10 mouse cellular contexts compared by ENCODE assay signal in genomic region chr12:111434164-111434744, GRCm38 (mm10). TPM values are rescaled to one million over a fixed set of nuclear protein-coding genes. Genes with fewer than 3 reads are reported as not detected.
DNase-seq lines count a peak whose midpoint lies in the region; ATAC-seq and TF ChIP-seq lines count a peak whose summit lies in the region.
"Had no signal": no experiment of that assay in that cellular context is flagged by ENCODE, and none has a peak within 500 bp of the region (broad histone marks: within the 10 kb centered on the region; RNA-seq: fewer than 3 reads in every experiment).

No protein-coding gene starts in this region.

- no peak for TF ChIP-seq CTCF in G1E (IDR thresholded peaks at IDR 0.05; ENCODE audit: low read depth, low read length)

- H3K4me3 ChIP-seq in heart, embryonic 16.5 days (ENCODE audit: low read length): no peak overlapping the region
- H3K4me3 ChIP-seq in G1E (ENCODE audit: low read depth, low read length): peak overlapping the region; percentile 60; the same call in 1 of the 2 replicates
- H3K4me3 ChIP-seq in forebrain, embryonic 12.5 days (replicated peaks): no peak overlapping the region
- peak overlapping the region; percentile 28 for H3K4me3 ChIP-seq in liver, embryonic 12.5 days
- H3K4me3 ChIP-seq: left cerebral cortex, adult 2 months; neural tube, embryonic 12.5 days had no signal

- 39% methylated on average over 7 of the region's 7 CpGs for WGBS in heart, embryonic 16.5 days
- 19% methylated on average over 7 of the region's 7 CpGs for WGBS in forebrain, embryonic 12.5 days
- WGBS in liver, embryonic 12.5 days (ENCODE audit: insufficient replicate concordance): 56% methylated on average over 7 of the region's 7 CpGs

- no peak overlapping the region for H3K9ac ChIP-seq in heart, embryonic 16.5 days (ENCODE audit: low read length)
- H3K9ac ChIP-seq in forebrain, embryonic 12.5 days: no peak overlapping the region
- H3K9ac ChIP-seq in liver, embryonic 12.5 days: peak overlapping the region; percentile 57
- H3K9ac ChIP-seq: neural tube, embryonic 12.5 days had no signal

- ATAC-seq in heart, embryonic 16.5 days (replicated peaks; ENCODE audit: extremely low read depth, insufficient read depth, low FRiP score): no peak
- no peak for ATAC-seq in G1E (ENCODE audit: extremely low read depth, insufficient number of reproducible peaks, low FRiP score, poor library complexity, severe bottlenecking)
- ATAC-seq in forebrain, embryonic 12.5 days (ENCODE audit: low FRiP score): no peak
- no peak for ATAC-seq in liver, embryonic 12.5 days

- H3K27ac ChIP-seq in heart, embryonic 16.5 days (ENCODE audit: low read length): peak overlapping the region; percentile 10
- 0 out of 2 replicates have a peak overlapping the region, but pooled peaks have one; percentile 46 for H3K27ac ChIP-seq in forebrain, embryonic 12.5 days
- peak overlapping the region; percentile 88 for H3K27ac ChIP-seq in liver, embryonic 12.5 days
- H3K27ac ChIP-seq: left cerebral cortex, adult 2 months; neural tube, embryonic 12.5 days had no signal

- intact Hi-C loops in gastrocnemius, postnatal 14 days (cut with DNase I; ENCODE audit: low total_unique reads): no loop called here

- peaks cover 27% of the 10 kb centered on the region for H3K27me3 ChIP-seq in heart, embryonic 16.5 days (ENCODE audit: control insufficient read depth, insufficient read depth, low read length)
- H3K27me3 ChIP-seq in G1E (ENCODE audit: insufficient read depth, low read length): peaks cover 5% of the 10 kb centered on the region; the same call in 1 of the 2 replicates
- H3K27me3 ChIP-seq in forebrain, embryonic 12.5 days: peaks cover 92% of the 10 kb centered on the region
- peaks cover 31% of the 10 kb centered on the region for H3K27me3 ChIP-seq in liver, embryonic 12.5 days (replicated peaks)

- H3K4me1 ChIP-seq in heart, embryonic 16.5 days (ENCODE audit: control insufficient read depth, insufficient read depth, low read length): peaks cover 36% of the 10 kb centered on the region
- peaks cover 100% of the 10 kb centered on the region for H3K4me1 ChIP-seq in G1E (ENCODE audit: insufficient read depth, low read depth, low read length)
- H3K4me1 ChIP-seq in forebrain, embryonic 12.5 days: peaks cover 18% of the 10 kb centered on the region
- peaks cover 100% of the 10 kb centered on the region for H3K4me1 ChIP-seq in liver, embryonic 12.5 days

- H3K36me3 ChIP-seq in heart, embryonic 16.5 days (ENCODE audit: control insufficient read depth, insufficient read depth): no peaks in the 10 kb centered on the region
- H3K36me3 ChIP-seq in G1E (replicated peaks): no peaks in the 10 kb centered on the region
- H3K36me3 ChIP-seq in forebrain, embryonic 12.5 days (replicated peaks): no peaks in the 10 kb centered on the region
- no peaks in the 10 kb centered on the region for H3K36me3 ChIP-seq in liver, embryonic 12.5 days
- H3K36me3 ChIP-seq: neural tube, embryonic 12.5 days had no signal

- DNase-seq in heart, postnatal 4 days: no peak
- DNase-seq in G1E (ENCODE audit: low spot score): no peak
- no peak for DNase-seq in yolk sac, embryonic 10.5 days (ENCODE audit: low spot score)
- DNase-seq in gastrocnemius, postnatal 14 days: no peak
- DNase-seq in frontal cortex, postnatal 14 days (ENCODE audit: low spot score in 2 of 2): no peak

- H3K9me3 ChIP-seq in heart, embryonic 16.5 days (replicated peaks; ENCODE audit: control insufficient read depth, low read length): no peaks in the 10 kb centered on the region
- H3K9me3 ChIP-seq in G1E (replicated peaks): peaks cover 4% of the 10 kb centered on the region; the same call in 1 of the 2 replicates
- H3K9me3 ChIP-seq in forebrain, embryonic 12.5 days: no peaks in the 10 kb centered on the region
- no peaks in the 10 kb centered on the region for H3K9me3 ChIP-seq in liver, embryonic 12.5 days (replicated peaks)
- H3K9me3 ChIP-seq: neural tube, embryonic 12.5 days had no signal

- H3K4me2 ChIP-seq in heart, embryonic 16.5 days (ENCODE audit: low read depth, low read length): no peak overlapping the region
- H3K4me2 ChIP-seq in forebrain, embryonic 12.5 days: no peak overlapping the region
- peak overlapping the region; percentile 63 for H3K4me2 ChIP-seq in liver, embryonic 12.5 days
- H3K4me2 ChIP-seq: neural tube, embryonic 12.5 days had no signal

RNA-seq across cellular contexts. Expression of gene Tnfaip2, which starts 8.0 kb away (rescaled TPM):
- polyA plus RNA-seq in heart, embryonic 16.5 days (2015; fragmentation: Nextera tagmentation; extraction: Ambion mirVana): 3.2 and 4.8 TPM in 2 replicates
- 10 to 100 TPM; 19.1 to 23.3 TPM for total RNA-seq in heart, postnatal 4 days (2021)
- 82.1 and 94.7 TPM in 2 replicates for total RNA-seq in G1E (2014; fragmentation: Nextera tagmentation)
- total RNA-seq in G1E (2017): 83.6 and 101 TPM in 2 replicates
- polyA plus RNA-seq in G1E (2012): 66.3 and 123 TPM in 2 replicates
- 1.5 and 2.2 TPM in 2 replicates for polyA plus RNA-seq in forebrain, embryonic 12.5 days (2016; fragmentation: Nextera tagmentation; extraction: Ambion mirVana)
- 88.6 and 94.9 TPM in 2 replicates for polyA plus RNA-seq in liver, embryonic 12.5 days (2016; fragmentation: Nextera tagmentation; extraction: Ambion mirVana)
- 10 to 100 TPM; 22.7 to 46.6 TPM for total RNA-seq in gastrocnemius, postnatal 14 days (2021)

RNA-seq across cellular contexts. Expression of gene Exoc3l4, which starts 17.4 kb away (rescaled TPM):
- 13.3 and 14.9 TPM in 2 replicates for polyA plus RNA-seq in heart, embryonic 16.5 days (2015; fragmentation: Nextera tagmentation; extraction: Ambion mirVana)
- total RNA-seq in heart, postnatal 4 days (2021): 1 to 10 TPM; 7.3 to 8.7 TPM
- total RNA-seq in G1E (2014; fragmentation: Nextera tagmentation) (not detected in 2 replicates), G1E (2017) (0.27 TPM in 1 of 2 replicates, not detected in the other)
- not detected in 2 replicates for polyA plus RNA-seq in G1E (2012)
- polyA plus RNA-seq in forebrain, embryonic 12.5 days (2016; fragmentation: Nextera tagmentation; extraction: Ambion mirVana): 1.4 and 3.3 TPM in 2 replicates
- polyA plus RNA-seq in liver, embryonic 12.5 days (2016; fragmentation: Nextera tagmentation; extraction: Ambion mirVana): 15.5 and 18.2 TPM in 2 replicates
- total RNA-seq in gastrocnemius, postnatal 14 days (2021): 10 to 100 TPM; 12.8 to 23.8 TPM

RNA-seq across cellular contexts. Expression of gene Lbhd2, which starts 27.6 kb away (rescaled TPM):
- polyA plus RNA-seq in heart, embryonic 16.5 days (2015; fragmentation: Nextera tagmentation; extraction: Ambion mirVana): 1.3 and 1.4 TPM in 2 replicates
- not detected for total RNA-seq in heart, postnatal 4 days (2021)
- total RNA-seq in G1E (2014; fragmentation: Nextera tagmentation): not detected in 2 replicates
- not detected in 2 replicates for total RNA-seq in G1E (2017)
- not detected in 2 replicates for polyA plus RNA-seq in G1E (2012)
- 0.51 and 0.63 TPM in 2 replicates for polyA plus RNA-seq in forebrain, embryonic 12.5 days (2016; fragmentation: Nextera tagmentation; extraction: Ambion mirVana)
- polyA plus RNA-seq in liver, embryonic 12.5 days (2016; fragmentation: Nextera tagmentation; extraction: Ambion mirVana): 0.28 TPM in 1 of 2 replicates, not detected in the other
- total RNA-seq in gastrocnemius, postnatal 14 days (2021): not detected

RNA-seq across cellular contexts. Expression of gene Gm266, which starts 51.4 kb away (rescaled TPM):
- polyA plus RNA-seq in heart, embryonic 16.5 days (2015; fragmentation: Nextera tagmentation; extraction: Ambion mirVana): 2.6 and 6.1 TPM in 2 replicates
- 1 to 10 TPM in 1 of 2 experiments, under 1 TPM in 1; 0.88 to 1.6 TPM for total RNA-seq in heart, postnatal 4 days (2021)
- total RNA-seq in G1E (2014; fragmentation: Nextera tagmentation) (not detected in 2 replicates), G1E (2017) (0.11 TPM in 1 of 2 replicates, not detected in the other)
- polyA plus RNA-seq in G1E (2012): not detected in 2 replicates
- 2.5 and 3.5 TPM in 2 replicates for polyA plus RNA-seq in forebrain, embryonic 12.5 days (2016; fragmentation: Nextera tagmentation; extraction: Ambion mirVana)
- 1.8 and 2.4 TPM in 2 replicates for polyA plus RNA-seq in liver, embryonic 12.5 days (2016; fragmentation: Nextera tagmentation; extraction: Ambion mirVana)
- 1 to 10 TPM; 1.7 to 3.4 TPM for total RNA-seq in gastrocnemius, postnatal 14 days (2021)

RNA-seq across cellular contexts. Expression of gene Cdc42bpb, which starts 56.7 kb away (rescaled TPM):
- 19.6 and 27.3 TPM in 2 replicates for polyA plus RNA-seq in heart, embryonic 16.5 days (2015; fragmentation: Nextera tagmentation; extraction: Ambion mirVana)
- 100 to 1,000 TPM; 112 to 116 TPM for total RNA-seq in heart, postnatal 4 days (2021)
- not detected in 2 replicates for total RNA-seq in G1E (2014; fragmentation: Nextera tagmentation)
- total RNA-seq in G1E (2017): not detected in 2 replicates
- not detected in 2 replicates for polyA plus RNA-seq in G1E (2012)
- 38.9 and 41.6 TPM in 2 replicates for polyA plus RNA-seq in forebrain, embryonic 12.5 days (2016; fragmentation: Nextera tagmentation; extraction: Ambion mirVana)
- polyA plus RNA-seq in liver, embryonic 12.5 days (2016; fragmentation: Nextera tagmentation; extraction: Ambion mirVana): 13.0 and 15.1 TPM in 2 replicates
- 10 to 100 TPM; 32.2 to 34.1 TPM for total RNA-seq in gastrocnemius, postnatal 14 days (2021)

Comparison
In these comparisons a context has a peak if more than half of its experiments do, and no peak if none do; other contexts are left out.
1. H3K27ac ChIP-seq: peak in every context shown above with its lines; median percentile 88 in liver, embryonic 12.5 days; 46 in forebrain, embryonic 12.5 days; 10 in heart, embryonic 16.5 days.
2. H3K4me3 ChIP-seq: peak in G1E (single experiment) and liver, embryonic 12.5 days (single experiment); none in heart, embryonic 16.5 days (single experiment) and forebrain, embryonic 12.5 days (single experiment).
3. RNA of gene Tnfaip2, which starts 8.0 kb away (polyA plus RNA-seq): 66.3 to 123 TPM in G1E and 88.6 to 94.9 TPM in liver, embryonic 12.5 days; 3.2 to 4.8 TPM in heart, embryonic 16.5 days and 1.5 to 2.2 TPM in forebrain, embryonic 12.5 days; every median in the first group is over 10 times any median in the second.